Mouse (Mus musculus) WW6 (cell line): ENCODE results near the gene Pphln1.

Experiments
- DNase-seq: peaks from one replicate; pipeline ENCODE4 v3.0.0-alpha.2; 2013; ENCODE audit warnings: low read depth, low spot score

Pphln1 gene

GRCm38 (mm10) chr15:93538551-93539205, 140.5 kb downstream of the Pphln1 start:
- DNase-seq: no peak

- DNase-seq: no peak
Observed at GRCm38 (mm10) chr15:93539415-93539814, 141.3 kb downstream of the Pphln1 start.
